Mouse (Mus musculus) MEL (cell line): ENCODE results near the gene Zfp985.

Experiments
- CHD2 ChIP-seq: IDR thresholded peaks from 2 replicates; pipeline ENCODE4 v1.6.1; 2011; ENCODE audit warnings: low read length, improper control_type of control experiment
- CTCF ChIP-seq, 3 experiments: IDR thresholded peaks in 2 of 3; conservative IDR thresholded peaks in 1 of 3; 2 replicates each; pipeline ENCODE4 v1.5.1; 2011 to 2012; ENCODE audit warnings: low read length in 3 of 3, low read depth in 2 of 3, mild to moderate bottlenecking in 2 of 3, improper control_type of control experiment in 1 of 3, inconsistent platforms in 1 of 3, mixed read lengths in 1 of 3, moderate library complexity in 1 of 3; ENCODE audit not compliant: control insufficient read depth in 1 of 3, insufficient read depth in 1 of 3, poor library complexity in 1 of 3, severe bottlenecking in 1 of 3
- E2F4 ChIP-seq: IDR thresholded peaks from 2 replicates; pipeline ENCODE4 v1.6.1; 2011; ENCODE audit warnings: low read depth, low read length, improper control_type of control experiment, borderline replicate concordance
- EP300 ChIP-seq, 2 experiments: IDR thresholded peaks; 2 replicates each; pipeline ENCODE4 v1.6.1; 2011; ENCODE audit warnings: improper control_type of control experiment in 2 of 2, low read length in 2 of 2, low read depth in 1 of 2, mild to moderate bottlenecking in 1 of 2
- MAX ChIP-seq: IDR thresholded peaks from 2 replicates; pipeline ENCODE4 v1.6.1; 2011; ENCODE audit warnings: low read length, improper control_type of control experiment
- MEF2A ChIP-seq: IDR thresholded peaks from 2 replicates; pipeline ENCODE4 v1.6.1; 2014; ENCODE audit warnings: low read depth, mild to moderate bottlenecking, inconsistent platforms, low read length, improper control_type of control experiment; ENCODE audit not compliant: poor library complexity, insufficient replicate concordance, severe bottlenecking; ENCODE audit errors: extremely low read depth
- MYB ChIP-seq: IDR thresholded peaks from 2 replicates; pipeline ENCODE4 v1.6.1; 2011; ENCODE audit warnings: mild to moderate bottlenecking, low read depth, low read length, improper control_type of control experiment
- MYC ChIP-seq: IDR thresholded peaks from 2 replicates; pipeline ENCODE4 v1.6.1; 2011; ENCODE audit warnings: low read depth, mild to moderate bottlenecking, low read length, improper control_type of control experiment, moderate library complexity
- POLR2A ChIP-seq, 2 experiments: IDR thresholded peaks; 2 replicates each; pipeline ENCODE4 v1.6.1; 2011 to 2012; ENCODE audit warnings: low read length in 2 of 2, mild to moderate bottlenecking in 2 of 2, control low read depth in 1 of 2, improper control_type of control experiment in 1 of 2, low read depth in 1 of 2, moderate library complexity in 1 of 2; ENCODE audit not compliant: control insufficient read depth in 1 of 2, insufficient read depth in 1 of 2, poor library complexity in 1 of 2
- SIN3A ChIP-seq: IDR thresholded peaks from 2 replicates; pipeline ENCODE4 v1.6.1; 2012; ENCODE audit warnings: low read length, improper control_type of control experiment, inconsistent platforms
- TAL1 ChIP-seq: IDR thresholded peaks from 2 replicates; pipeline ENCODE4 v1.6.1; 2012; ENCODE audit warnings: mild to moderate bottlenecking, inconsistent platforms, low read length, moderate library complexity, mixed read lengths
- TBP ChIP-seq: IDR thresholded peaks from 2 replicates; pipeline ENCODE4 v1.8.0; 2011; ENCODE audit warnings: low read depth, low read length, improper control_type of control experiment
- ZMIZ1 ChIP-seq: IDR thresholded peaks from 2 replicates; pipeline ENCODE4 v1.6.1; 2012; ENCODE audit warnings: low read depth, mild to moderate bottlenecking, inconsistent platforms, low read length, improper control_type of control experiment, moderate library complexity

DNA sequence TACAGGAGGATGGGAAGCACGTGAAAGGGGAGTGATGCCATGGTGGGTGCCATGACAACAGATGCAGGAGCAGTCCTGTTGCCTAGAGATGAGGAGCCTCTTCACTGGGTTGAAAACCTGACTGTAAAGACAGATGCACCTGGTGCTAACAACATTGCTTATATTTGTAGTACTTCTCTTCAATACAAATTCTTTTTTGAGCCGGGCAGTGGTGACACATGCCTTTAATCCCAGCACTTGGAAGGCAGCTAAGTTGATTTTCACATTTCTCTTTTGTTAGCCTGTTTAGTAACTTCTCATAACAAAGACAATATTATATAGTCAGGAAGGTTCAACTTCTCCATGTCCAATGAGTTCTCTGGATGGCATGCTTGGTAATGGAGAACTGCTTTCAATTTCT is 34.1 kb upstream of the Zfp985 start:
- TF ChIP-seq E2F4 = no peak
- no peak for TF ChIP-seq CTCF (IDR thresholded peaks at IDR 0.05 in 2 of 3, conservative IDR thresholded peaks at IDR 0.05 in 1 of 3; ENCODE audit: control insufficient read depth in 1 of 3, insufficient read depth in 1 of 3, low read depth in 2 of 3, low read length in 3 of 3, poor library complexity in 1 of 3, severe bottlenecking in 1 of 3)
- no peak for TF ChIP-seq TAL1
- TF ChIP-seq POLR2A (IDR thresholded peaks at IDR 0.05; ENCODE audit: control insufficient read depth in 1 of 2, insufficient read depth in 1 of 2, low read depth in 1 of 2, low read length in 2 of 2, poor library complexity in 1 of 2) = no peak
- no peak for TF ChIP-seq TBP
- no peak for TF ChIP-seq MAX
- no peak for TF ChIP-seq MYC
- TF ChIP-seq MEF2A = no peak
- TF ChIP-seq EP300 (IDR thresholded peaks at IDR 0.05; ENCODE audit: low read depth in 1 of 2, low read length in 2 of 2) = no peak
- no peak for TF ChIP-seq SIN3A
- no peak for TF ChIP-seq ZMIZ1
- no peak for TF ChIP-seq CHD2
- TF ChIP-seq MYB = no peak
